In the genomic region with DNA sequence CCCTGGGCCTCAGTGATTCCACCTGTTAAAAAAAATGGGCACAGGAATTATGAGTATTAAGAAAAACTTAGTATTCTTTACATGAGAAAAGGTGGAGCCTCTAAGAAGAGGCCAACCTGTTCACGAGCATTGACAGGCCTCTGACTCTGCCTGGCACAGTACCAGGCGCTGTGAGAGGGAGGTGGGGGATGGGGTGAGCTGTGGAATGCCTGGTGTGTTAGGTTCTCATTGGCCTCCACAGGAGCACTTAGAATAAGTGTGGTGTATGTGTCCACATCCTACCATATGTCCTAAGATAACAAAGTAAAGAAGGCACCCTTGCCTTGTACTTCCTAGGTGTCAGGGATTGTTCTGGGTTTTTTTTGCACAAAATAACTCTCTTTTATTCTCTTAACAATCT, we compare ENCODE assay signal across 9 mouse cellular contexts.
DNase-seq lines count a peak whose midpoint lies in the region; ATAC-seq and TF ChIP-seq lines count a peak whose summit lies in the region.
"Had no signal": no experiment of that assay in that cellular context is flagged by ENCODE, and none has a peak within 500 bp of the region (broad histone marks: within the 10 kb centered on the region; RNA-seq: fewer than 3 reads in every experiment).

No protein-coding gene starts in this region.

- no peak for DNase-seq in heart, postnatal 14 days
- no peak for DNase-seq in frontal cortex, postnatal 25 days (ENCODE audit: low spot score in 2 of 2)

- H3K27ac ChIP-seq in heart, embryonic 15.5 days, result peak overlapping the region; percentile 89
- H3K27ac ChIP-seq in midbrain, embryonic 15.5 days, result no peak overlapping the region
- H3K27ac ChIP-seq in midbrain, embryonic 13.5 days, result no peak overlapping the region
- H3K27ac ChIP-seq in cortical plate, adult 2 months (ENCODE audit: insufficient read depth, low read length), result no peak overlapping the region
- H3K27ac ChIP-seq in neural tube, embryonic 15.5 days (replicated peaks), result no peak overlapping the region
- H3K27ac ChIP-seq: embryonic facial prominence, embryonic 12.5 days had no signal

- WGBS in heart, embryonic 15.5 days, result 43% methylated on average over 2 of the region's 2 CpGs
- WGBS in midbrain, embryonic 15.5 days, result 82% methylated on average over 2 of the region's 2 CpGs
- WGBS in midbrain, embryonic 13.5 days, result 83% methylated on average over 2 of the region's 2 CpGs
- 72% methylated on average over 2 of the region's 2 CpGs for WGBS in neural tube, embryonic 15.5 days

- no peak for TF ChIP-seq POLR2A in cortical plate, adult 2 months (IDR thresholded peaks at IDR 0.05; ENCODE audit: extremely low read depth, insufficient read depth, low read length)

- H3K4me1 ChIP-seq in heart, embryonic 15.5 days (replicated peaks), result peaks cover 66% of the 10 kb centered on the region
- peaks cover 47% of the 10 kb centered on the region for H3K4me1 ChIP-seq in midbrain, embryonic 15.5 days
- H3K4me1 ChIP-seq in midbrain, embryonic 13.5 days (replicated peaks), result peaks cover 50% of the 10 kb centered on the region
- peaks cover 10% of the 10 kb centered on the region for H3K4me1 ChIP-seq in cortical plate, adult 2 months (ENCODE audit: control insufficient read depth, insufficient read depth, low read length)
- peaks cover 67% of the 10 kb centered on the region for H3K4me1 ChIP-seq in neural tube, embryonic 15.5 days

- ATAC-seq in heart, embryonic 15.5 days (replicated peaks; ENCODE audit: insufficient number of reproducible peaks, insufficient read depth, low FRiP score, low read depth), result no peak
- ATAC-seq in midbrain, embryonic 15.5 days (replicated peaks), result no peak
- ATAC-seq in midbrain, embryonic 13.5 days, result no peak
- no peak for ATAC-seq in neural tube, embryonic 15.5 days (ENCODE audit: low FRiP score)

- intact Hi-C loops in heart, postnatal 14 days (cut with DNase I), result loop anchor here (2.0 to 5.0 kb wide), 3 partner anchors 19 to 102 kb away; no protein-coding TSS in a partner anchor

- H3K36me3 ChIP-seq in heart, embryonic 15.5 days, result no peaks in the 10 kb centered on the region
- H3K36me3 ChIP-seq in midbrain, embryonic 15.5 days (replicated peaks), result no peaks in the 10 kb centered on the region
- H3K36me3 ChIP-seq in midbrain, embryonic 13.5 days, result no peaks in the 10 kb centered on the region
- H3K36me3 ChIP-seq in neural tube, embryonic 15.5 days, result no peaks in the 10 kb centered on the region
- H3K36me3 ChIP-seq: embryonic facial prominence, embryonic 12.5 days had no signal

- no peaks in the 10 kb centered on the region for H3K9me3 ChIP-seq in heart, embryonic 15.5 days (replicated peaks)
- H3K9me3 ChIP-seq in midbrain, embryonic 15.5 days, result no peaks in the 10 kb centered on the region
- H3K9me3 ChIP-seq in midbrain, embryonic 13.5 days, result no peaks in the 10 kb centered on the region
- no peaks in the 10 kb centered on the region for H3K9me3 ChIP-seq in neural tube, embryonic 15.5 days (replicated peaks)
- H3K9me3 ChIP-seq: embryonic facial prominence, embryonic 12.5 days had no signal

- no peak for TF ChIP-seq CTCF in cortical plate, adult 2 months (IDR thresholded peaks at IDR 0.05; ENCODE audit: extremely low read depth, insufficient read depth, low read length)

- peaks cover 5% of the 10 kb centered on the region for H3K27me3 ChIP-seq in heart, embryonic 15.5 days
- peaks cover 14% of the 10 kb centered on the region; the same call in 1 of the 2 replicates for H3K27me3 ChIP-seq in midbrain, embryonic 15.5 days (replicated peaks)
- peaks cover 29% of the 10 kb centered on the region for H3K27me3 ChIP-seq in midbrain, embryonic 13.5 days
- H3K27me3 ChIP-seq in neural tube, embryonic 15.5 days (replicated peaks), result peaks cover 2% of the 10 kb centered on the region; the same call in 1 of the 2 replicates

- peak overlapping the region; percentile 84 for H3K4me2 ChIP-seq in heart, embryonic 15.5 days
- peak overlapping the region; percentile 95 for H3K4me2 ChIP-seq in midbrain, embryonic 15.5 days
- H3K4me2 ChIP-seq in midbrain, embryonic 13.5 days (replicated peaks), result no peak overlapping the region
- H3K4me2 ChIP-seq in neural tube, embryonic 15.5 days, result peak overlapping the region; percentile 93
- H3K4me2 ChIP-seq: embryonic facial prominence, embryonic 12.5 days; liver, embryonic 11.5 days had no signal

- H3K4me3 ChIP-seq in heart, embryonic 15.5 days, result peak overlapping the region; percentile 59
- peak overlapping the region; percentile 63 for H3K4me3 ChIP-seq in midbrain, embryonic 15.5 days
- H3K4me3 ChIP-seq in midbrain, embryonic 13.5 days (replicated peaks), result no peak overlapping the region
- H3K4me3 ChIP-seq in cortical plate, adult 2 months (ENCODE audit: insufficient read depth, low read length), result peak overlapping the region; percentile 85
- H3K4me3 ChIP-seq in neural tube, embryonic 15.5 days (replicated peaks), result peak overlapping the region; percentile 57
- H3K4me3 ChIP-seq: embryonic facial prominence, embryonic 12.5 days had no signal

- H3K9ac ChIP-seq in heart, embryonic 15.5 days, result no peak overlapping the region
- no peak overlapping the region for H3K9ac ChIP-seq in midbrain, embryonic 15.5 days
- no peak overlapping the region for H3K9ac ChIP-seq in midbrain, embryonic 13.5 days (replicated peaks)
- H3K9ac ChIP-seq in neural tube, embryonic 15.5 days (replicated peaks), result no peak overlapping the region
- H3K9ac ChIP-seq: embryonic facial prominence, embryonic 12.5 days had no signal
